Mouse (Mus musculus): ENCODE measurements around the gene Mkrn1. TPM values are rescaled to one million over a fixed set of nuclear protein-coding genes. Genes with fewer than 3 reads are reported as not detected.
A peak's percentile ranks its signal among the peaks of the same experiment; 100 is the strongest.

The Mkrn1 gene
- total RNA-seq (2014; rRNA removed; ENCODE audit: low replicate concordance) (51.7 and 61.1 TPM in 2 replicates), polyA plus RNA-seq (2015; fragmentation: Nextera tagmentation; extraction: Ambion mirVana) (52.1 and 57.5 TPM in 2 replicates)

- Histone ChIP-seq H3K36me3 (replicated peaks; ENCODE audit: control insufficient read depth, insufficient read depth, low read length) (no peaks in the 10 kb centered on the region), H3K27me3 (ENCODE audit: control insufficient read depth, insufficient read depth, low read length) (peaks cover 17% of the 10 kb centered on the region; the same call in 1 of the 2 replicates), H3K4me3 (ENCODE audit: low read depth, low read length) (peak within 1 kb of the TSS; percentile 97), H3K27ac (ENCODE audit: low read depth) (peak within 1 kb of the TSS; percentile 64), H3K9me3 (replicated peaks; ENCODE audit: control insufficient read depth, low read length) (no peaks in the 10 kb centered on the region), H3K9ac (replicated peaks; ENCODE audit: low read depth, low read length) (peak within 1 kb of the TSS; percentile 79), H3K4me1 (ENCODE audit: control insufficient read depth, insufficient read depth) (peaks cover 7% of the 10 kb centered on the region; the same call in 1 of the 2 replicates), H3K4me2 (ENCODE audit: low read depth, low read length) (peak within 1 kb of the TSS; percentile 90)
- ATAC-seq (ENCODE audit: insufficient read depth, low read depth) (peak; percentile 83), DNase-seq (ENCODE audit: low spot score) (peak; percentile 68)
- WGBS = under 1% methylated on average over 68 of the region's 82 CpGs
- TF ChIP-seq EP300 (IDR thresholded peaks at IDR 0.05; ENCODE audit: low read depth) (no peak), CTCF (IDR thresholded peaks at IDR 0.05; ENCODE audit: low read depth) (no peak)
Observed at GRCm38 (mm10) chr6:39419851-39420721, at the start of gene Mkrn1. TSS of gene Mkrn1 (minus strand) at chr6:39420462.

DNA sequence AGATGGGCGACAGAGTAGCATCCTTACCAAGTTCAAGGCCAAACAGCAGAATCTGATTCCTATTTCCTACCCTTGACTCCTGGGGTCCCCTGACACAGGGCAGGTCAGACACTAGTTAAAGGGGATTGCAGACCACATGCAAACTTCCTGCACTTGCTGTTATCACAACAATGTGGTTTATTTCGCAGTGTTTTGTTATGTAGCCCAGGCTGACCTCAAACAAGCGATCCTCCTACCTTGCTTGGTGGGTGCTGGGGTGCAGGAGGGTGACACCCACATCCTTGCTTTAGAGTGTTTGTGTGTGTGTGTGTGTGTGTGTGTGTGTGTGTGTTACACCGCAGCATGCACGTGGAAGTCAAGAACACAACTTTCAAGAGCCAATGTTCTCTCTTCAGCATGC lies 49.2 kb upstream of the Mkrn1 start:
- 83% methylated on average over 5 of the region's 5 CpGs for WGBS
- Histone ChIP-seq H3K4me2 (ENCODE audit: low read depth, low read length) (no peak overlapping the region), H3K27me3 (ENCODE audit: control insufficient read depth, insufficient read depth, low read length) (no peaks in the 10 kb centered on the region), H3K4me3 (ENCODE audit: low read depth, low read length) (no peak overlapping the region), H3K4me1 (ENCODE audit: control insufficient read depth, insufficient read depth) (no peaks in the 10 kb centered on the region; the same call in 1 of the 2 replicates), H3K27ac (ENCODE audit: low read depth) (no peak overlapping the region), H3K36me3 (replicated peaks; ENCODE audit: control insufficient read depth, insufficient read depth, low read length) (0 out of 2 replicates have a peak, but pooled peaks cover 7% of the 10 kb centered on the region), H3K9me3 (replicated peaks; ENCODE audit: control insufficient read depth, low read length) (no peaks in the 10 kb centered on the region), H3K9ac (replicated peaks; ENCODE audit: low read depth, low read length) (no peak overlapping the region)
- ATAC-seq (ENCODE audit: insufficient read depth, low read depth) (no peak), DNase-seq (ENCODE audit: low spot score) (no peak)
- TF ChIP-seq EP300 (IDR thresholded peaks at IDR 0.05; ENCODE audit: low read depth) (no peak), CTCF (IDR thresholded peaks at IDR 0.05; ENCODE audit: low read depth) (no peak)

DNA sequence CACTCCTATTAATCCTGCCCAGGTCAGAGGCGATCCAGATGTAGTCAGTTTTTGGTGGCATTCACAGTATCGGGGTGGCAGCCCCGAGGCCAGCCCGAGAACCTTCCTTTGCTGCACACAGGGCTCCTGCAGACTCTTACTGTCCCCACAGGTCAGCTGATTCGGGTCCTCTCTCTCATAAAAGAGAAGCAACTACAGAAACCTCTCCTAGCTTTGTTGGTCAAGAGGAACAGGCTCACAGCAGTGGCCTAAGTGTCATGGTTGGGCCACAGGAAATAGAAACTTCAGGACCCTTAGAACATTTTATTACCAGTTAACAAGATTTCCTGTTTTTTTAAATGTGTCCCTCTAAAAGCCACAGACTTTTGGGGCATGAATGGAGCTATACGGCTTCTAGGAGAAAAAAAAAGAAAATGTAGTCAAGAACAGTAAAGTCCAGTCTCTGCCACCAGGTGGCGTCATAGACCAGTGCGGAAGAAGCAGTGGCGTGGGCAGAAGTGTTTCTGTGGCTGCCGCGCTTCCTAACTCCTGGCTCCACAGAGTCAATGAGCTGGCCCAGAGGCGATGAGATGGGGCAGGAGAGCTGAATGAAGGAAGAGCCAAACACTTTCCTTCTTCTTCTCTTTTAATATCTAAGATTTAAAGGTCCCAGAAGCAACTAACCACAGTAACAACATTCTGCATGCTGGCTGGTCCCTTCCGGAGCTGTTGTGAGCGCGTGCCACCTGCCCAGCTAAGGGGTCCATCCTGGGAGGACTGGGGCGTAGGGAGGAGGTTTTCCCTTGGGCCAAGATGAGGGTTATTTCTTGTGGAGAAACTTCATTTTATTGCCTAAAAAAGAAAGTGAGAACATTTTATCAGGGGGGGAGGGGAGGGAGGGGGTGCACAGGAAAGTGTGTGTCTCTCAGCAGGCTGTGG lies 42.6 kb upstream of the Mkrn1 start:
- peak overlapping the region; percentile 39 for H3K4me2 ChIP-seq (ENCODE audit: low read depth, low read length)
- peak; percentile 67; the same call in 1 of the 2 replicates for ATAC-seq (ENCODE audit: insufficient read depth, low read depth)

DNA sequence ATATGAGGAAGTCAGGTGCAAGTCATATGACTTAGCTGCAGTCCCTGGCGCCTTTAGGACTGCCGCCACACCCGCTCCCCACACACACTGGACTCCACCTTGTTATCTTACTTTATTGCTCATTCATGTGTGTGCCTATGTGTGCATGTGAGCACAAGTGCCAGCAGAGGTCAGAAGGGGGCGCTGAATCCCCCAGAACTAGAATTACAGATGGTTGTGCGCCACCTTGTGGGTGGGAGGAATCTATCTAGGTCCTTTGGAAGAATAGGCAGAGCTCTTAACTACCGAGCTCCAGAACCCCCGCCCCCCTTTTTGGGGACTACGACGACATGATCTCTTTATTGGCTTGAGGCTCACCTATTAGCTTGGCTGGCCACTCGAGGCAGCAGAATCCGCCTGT lies 39.8 kb upstream of the Mkrn1 start:
- 95% methylated on average over 11 of the region's 11 CpGs for WGBS
- no peaks in the 10 kb centered on the region for H3K9me3 ChIP-seq (replicated peaks; ENCODE audit: control insufficient read depth, low read length)
- H3K4me1 ChIP-seq (ENCODE audit: control insufficient read depth, insufficient read depth) = no peaks in the 10 kb centered on the region
- DNase-seq (ENCODE audit: low spot score) = no peak
- H3K27me3 ChIP-seq (ENCODE audit: control insufficient read depth, insufficient read depth, low read length) = no peaks in the 10 kb centered on the region
- H3K4me3 ChIP-seq (ENCODE audit: low read depth, low read length) = no peak overlapping the region
- ATAC-seq (ENCODE audit: insufficient read depth, low read depth) = no peak
- no peak overlapping the region for H3K27ac ChIP-seq (ENCODE audit: low read depth)
- H3K9ac ChIP-seq (replicated peaks; ENCODE audit: low read depth, low read length) = no peak overlapping the region
- TF ChIP-seq CTCF (IDR thresholded peaks at IDR 0.05; ENCODE audit: low read depth) (no peak), EP300 (IDR thresholded peaks at IDR 0.05; ENCODE audit: low read depth) (no peak)
- H3K4me2 ChIP-seq (ENCODE audit: low read depth, low read length) = no peak overlapping the region
- H3K36me3 ChIP-seq (replicated peaks; ENCODE audit: control insufficient read depth, insufficient read depth, low read length) = 0 out of 2 replicates have a peak, but pooled peaks cover 4% of the 10 kb centered on the region

More for the DNA sequence above, 42.6 kb upstream of the Mkrn1 start:
- no peak overlapping the region for H3K4me3 ChIP-seq (ENCODE audit: low read depth, low read length)
- 0 out of 2 replicates have a peak, but pooled peaks cover 4% of the 10 kb centered on the region for H3K36me3 ChIP-seq (replicated peaks; ENCODE audit: control insufficient read depth, insufficient read depth, low read length)
- DNase-seq (ENCODE audit: low spot score) = peak; percentile 81
- H3K9me3 ChIP-seq (replicated peaks; ENCODE audit: control insufficient read depth, low read length) = no peaks in the 10 kb centered on the region
- TF ChIP-seq EP300 (IDR thresholded peaks at IDR 0.05; ENCODE audit: low read depth) (no peak), CTCF (IDR thresholded peaks at IDR 0.05; ENCODE audit: low read depth) (peak; percentile 94)
- no peak overlapping the region for H3K9ac ChIP-seq (replicated peaks; ENCODE audit: low read depth, low read length)
- 48% methylated on average over 16 of the region's 16 CpGs for WGBS
- no peaks in the 10 kb centered on the region for H3K27me3 ChIP-seq (ENCODE audit: control insufficient read depth, insufficient read depth, low read length)
- no peaks in the 10 kb centered on the region for H3K4me1 ChIP-seq (ENCODE audit: control insufficient read depth, insufficient read depth)
- no peak overlapping the region for H3K27ac ChIP-seq (ENCODE audit: low read depth)
